Mouse (Mus musculus) right cerebral cortex, adult 18-20 months (tissue): ENCODE measurements around the gene Specc1.
A peak's percentile ranks its signal among the peaks of the same experiment; 100 is the strongest.

Source experiments
- DNase-seq: peaks from one replicate; pipeline ENCODE4 v3.0.0; 2022; ENCODE audit warnings: mixed read lengths

Gene Specc1

DNA sequence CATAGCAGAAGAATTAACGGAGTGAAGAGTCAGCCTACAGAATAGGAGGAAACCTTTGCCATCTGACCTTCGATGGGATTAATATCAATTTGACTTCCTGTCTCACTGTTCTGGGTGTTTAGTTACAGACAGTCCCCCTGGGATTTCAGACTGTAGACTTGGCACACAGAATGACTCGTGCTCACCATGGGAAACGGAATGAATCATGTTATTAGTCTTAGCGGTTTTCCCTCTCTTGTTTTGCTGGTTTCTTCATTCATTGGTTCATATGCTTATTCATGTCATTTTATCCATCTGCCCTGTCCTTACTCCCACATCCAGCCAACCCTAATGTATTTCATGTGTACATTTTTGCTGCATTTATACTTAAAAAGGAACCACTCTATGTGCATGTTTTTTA, 14.3 kb downstream of the Specc1 start:
- DNase-seq: no peak

DNA sequence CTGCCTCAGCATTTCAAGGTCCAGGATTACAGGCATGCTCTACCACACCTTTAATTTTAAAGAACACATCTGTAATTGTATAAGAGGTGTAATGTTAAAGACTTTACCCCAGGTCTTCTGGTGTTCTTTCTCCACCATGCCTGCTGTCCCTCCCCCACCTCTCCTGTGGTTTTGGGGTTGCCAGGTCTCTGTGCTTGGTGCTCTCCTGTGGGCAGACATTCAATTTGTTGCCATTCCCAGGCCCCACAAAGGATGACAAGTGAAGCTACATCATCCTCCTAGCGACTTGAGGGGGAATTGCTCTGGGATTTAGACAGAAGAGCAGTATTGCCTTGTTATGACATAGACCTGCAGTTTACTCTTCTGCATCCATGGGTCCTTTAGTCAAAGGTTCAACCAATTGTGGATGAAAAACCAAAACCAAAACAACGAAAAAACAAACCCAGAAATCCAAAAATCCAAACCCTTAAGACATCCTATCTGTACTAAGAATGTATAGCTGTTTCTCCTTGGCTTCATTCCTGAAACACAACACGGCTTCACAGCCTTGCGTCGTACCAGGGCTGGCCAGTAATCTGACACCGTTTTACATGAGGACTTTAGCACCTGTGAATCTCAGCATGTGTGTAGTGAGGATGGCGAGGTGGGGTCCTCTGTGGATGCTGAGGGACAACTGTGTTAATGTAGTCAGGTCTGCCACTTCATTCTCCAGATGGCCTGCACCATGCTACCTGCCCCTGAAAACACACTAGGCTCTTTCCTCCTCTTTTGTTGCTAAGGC, 15.1 kb downstream of the Specc1 start:
- no peak for DNase-seq

DNA sequence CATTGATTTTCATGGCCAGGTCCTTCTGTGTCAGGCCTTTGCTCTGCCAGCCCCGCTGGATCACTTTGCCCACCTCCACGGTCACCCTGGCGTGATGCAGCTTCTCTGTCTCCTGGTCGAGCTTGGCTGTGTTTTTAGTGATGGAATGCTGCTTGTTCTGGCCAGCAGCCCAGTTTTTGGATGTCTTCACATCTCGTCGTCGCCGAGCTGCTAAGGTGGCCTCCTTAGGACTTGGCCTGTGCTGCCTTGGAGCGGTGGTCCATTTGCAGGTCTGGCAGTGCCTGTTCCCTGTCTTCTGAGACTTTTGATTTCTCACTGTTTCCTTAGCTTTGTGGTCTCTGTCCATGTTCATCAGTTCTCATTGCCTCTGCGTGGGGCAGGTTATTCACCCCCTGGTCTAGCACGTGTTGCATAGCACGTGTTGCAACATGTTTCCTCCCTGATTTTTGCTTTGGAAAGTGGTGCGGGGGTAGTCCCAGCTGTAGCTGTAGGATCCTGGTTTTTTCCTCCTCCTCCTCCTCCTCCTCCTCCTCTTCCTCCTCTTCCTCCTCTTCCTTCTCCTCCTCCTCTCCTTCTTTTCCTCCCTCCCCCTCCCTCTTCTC, 17.6 kb downstream of the Specc1 start:
- DNase-seq: no peak

- DNase-seq: no peak
Observed at GRCm38 (mm10) chr11:61975783-61976182, 19.2 kb downstream of the Specc1 start.

GRCm38 (mm10) chr11:61981285-61981684, 24.7 kb downstream of the Specc1 start:
- no peak for DNase-seq

DNA sequence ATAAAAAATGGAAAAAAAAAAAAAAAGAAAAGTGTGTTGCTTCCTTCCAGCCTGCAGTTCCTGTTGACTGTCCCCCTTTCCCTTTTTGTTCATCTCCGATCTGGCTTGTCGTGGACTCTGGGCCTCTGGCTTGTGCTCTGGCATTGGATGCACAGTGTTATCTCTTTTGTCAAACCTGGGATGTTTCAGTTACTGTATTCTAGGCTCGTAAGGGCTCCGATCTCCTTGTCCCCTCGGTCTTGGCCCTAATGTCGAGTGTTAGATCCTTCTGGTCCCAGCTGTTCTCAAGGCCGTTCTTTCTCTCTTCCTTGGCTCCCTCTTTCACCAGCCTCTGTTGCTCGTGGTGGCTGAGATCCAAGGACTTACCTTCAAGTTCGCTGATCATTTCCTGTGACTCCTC, 26.3 kb downstream of the Specc1 start:
- DNase-seq: no peak

GRCm38 (mm10) chr11:61986939-61987338, 30.4 kb downstream of the Specc1 start:
- no peak for DNase-seq

DNA sequence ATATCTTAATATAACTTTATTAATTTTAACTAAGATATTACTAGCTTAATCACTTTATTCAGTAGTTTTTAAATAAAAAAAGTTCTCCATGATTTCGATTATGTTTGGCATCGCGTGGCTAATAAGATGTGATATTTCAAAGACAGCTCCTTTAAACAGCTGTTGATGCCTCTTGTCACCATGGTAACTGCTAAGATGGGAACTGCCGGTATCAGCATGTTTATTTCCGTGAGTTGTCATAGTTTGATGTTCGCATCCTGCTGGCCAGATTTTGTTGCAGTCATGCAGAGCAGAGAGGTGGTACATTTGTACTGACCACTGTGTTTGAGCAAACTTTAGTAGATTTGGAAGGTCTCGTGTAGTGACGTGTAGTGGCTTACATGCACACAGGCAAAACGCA, 33.1 kb downstream of the Specc1 start:
- no peak for DNase-seq

DNA sequence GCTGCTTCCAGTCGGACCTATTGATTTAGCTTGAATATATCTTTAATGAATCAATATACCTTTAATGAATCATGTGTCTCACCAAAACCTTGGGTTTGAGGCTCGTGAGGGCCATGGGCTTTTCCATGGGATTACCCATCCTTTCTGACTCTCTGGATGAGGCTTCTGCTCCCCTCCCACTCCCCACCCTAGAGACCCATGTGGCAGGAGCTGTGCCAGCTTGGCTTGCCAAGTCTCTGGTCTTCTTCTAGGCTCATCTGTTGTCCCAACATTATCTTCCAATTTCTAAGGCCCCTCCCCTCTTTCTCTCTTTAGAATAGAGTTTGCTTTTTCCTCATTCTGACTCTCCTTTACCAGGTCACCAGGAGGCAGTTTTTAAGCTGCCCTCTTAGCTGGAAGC, 35.0 kb downstream of the Specc1 start:
- no peak for DNase-seq

GRCm38 (mm10) chr11:61992671-61993285, 36.2 kb downstream of the Specc1 start:
- DNase-seq: no peak

GRCm38 (mm10) chr11:61999501-61999900, 42.9 kb downstream of the Specc1 start:
- no peak for DNase-seq

GRCm38 (mm10) chr11:62000099-62000498, 43.5 kb downstream of the Specc1 start:
- no peak for DNase-seq

- no peak for DNase-seq
Observed at GRCm38 (mm10) chr11:62001977-62002376, 45.4 kb downstream of the Specc1 start.

GRCm38 (mm10) chr11:62004881-62005240, 48.3 kb downstream of the Specc1 start:
- no peak for DNase-seq

DNA sequence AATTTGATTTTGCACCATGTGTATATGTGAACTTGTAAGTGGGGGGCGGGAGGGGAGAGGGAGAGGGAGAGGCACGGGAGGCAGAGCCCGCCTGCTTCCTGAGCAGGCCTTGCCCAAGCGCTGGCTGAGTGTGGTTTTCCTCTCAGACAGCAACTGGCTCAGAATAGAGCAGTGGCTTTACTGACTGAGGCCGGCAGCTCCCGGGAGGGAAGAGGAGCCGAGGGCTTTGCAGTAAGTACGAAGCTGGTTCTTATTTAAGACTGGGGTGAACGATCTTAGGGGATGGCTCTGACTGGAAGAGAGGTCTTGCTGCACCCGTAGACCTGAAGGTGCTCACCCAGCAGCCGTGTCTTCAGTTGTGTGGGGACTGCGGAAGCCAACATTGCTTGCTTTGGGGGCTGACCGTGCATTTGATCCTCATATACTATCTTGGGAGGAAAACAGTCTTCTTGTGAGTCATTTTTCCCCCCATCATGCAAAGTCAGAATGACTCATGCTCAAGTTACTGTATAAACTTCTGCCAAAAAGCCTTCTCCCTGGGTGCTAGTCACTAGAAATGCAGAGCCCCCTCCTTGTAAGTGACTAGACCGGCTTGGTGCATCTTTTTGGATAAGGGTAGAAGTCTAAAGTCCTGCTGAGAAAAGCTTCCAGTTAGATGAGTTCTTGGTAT, 48.8 kb downstream of the Specc1 start:
- peak; percentile 70 for DNase-seq

- DNase-seq: no peak
Observed at GRCm38 (mm10) chr11:62005911-62006260, 49.3 kb downstream of the Specc1 start.

- no peak for DNase-seq
Observed at GRCm38 (mm10) chr11:62006680-62007079, 50.1 kb downstream of the Specc1 start.

DNA sequence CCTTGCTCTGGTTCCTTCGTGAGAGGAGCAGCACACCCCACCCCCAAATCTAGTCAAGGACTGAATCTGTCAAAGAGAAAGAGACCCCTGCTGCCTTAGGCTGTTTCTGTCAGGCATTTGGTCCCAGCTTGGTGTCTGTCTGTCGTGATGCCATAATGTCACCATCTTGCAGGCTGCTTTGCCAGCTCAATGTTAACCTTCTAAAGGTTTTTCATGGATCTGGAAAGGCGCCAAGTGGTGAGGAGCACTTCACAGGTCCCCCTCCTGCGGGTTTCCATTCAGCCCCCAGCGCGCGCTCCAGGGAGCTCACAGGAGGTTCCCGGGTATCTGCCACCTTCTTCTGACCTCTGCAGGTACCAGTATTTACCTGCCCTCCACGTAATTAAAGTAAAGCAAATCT, 51.4 kb downstream of the Specc1 start:
- no peak for DNase-seq

DNA sequence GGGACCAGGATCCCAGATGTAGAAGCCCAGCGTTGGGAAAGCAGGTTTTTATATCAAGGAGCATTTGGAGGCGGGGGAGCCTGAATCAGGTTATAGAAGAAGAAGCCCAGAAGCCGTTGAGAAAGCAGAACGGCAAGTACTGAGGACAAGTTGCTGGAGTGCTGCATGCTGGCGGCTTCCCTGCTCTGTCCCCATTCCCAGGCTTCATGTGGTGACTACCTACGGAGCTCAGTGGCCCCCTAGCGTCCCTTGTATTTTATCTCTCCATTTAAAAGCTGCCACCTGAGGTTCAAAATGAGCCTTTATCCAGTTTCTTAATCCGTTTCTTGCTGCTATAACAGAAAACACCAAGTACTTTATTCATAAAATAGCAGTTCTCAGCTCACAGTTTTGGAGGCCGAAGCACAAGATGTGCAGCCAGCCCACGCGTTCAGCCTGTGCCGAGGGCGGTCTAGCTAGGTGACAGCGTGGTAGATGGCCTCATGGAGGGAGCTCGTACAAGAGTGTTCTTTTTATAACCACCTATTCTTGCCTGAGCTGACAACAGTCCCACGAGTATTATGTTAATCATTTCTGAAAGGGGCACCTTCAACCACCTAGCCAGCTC, 54.2 kb downstream of the Specc1 start:
- DNase-seq: peak; percentile 84

DNA sequence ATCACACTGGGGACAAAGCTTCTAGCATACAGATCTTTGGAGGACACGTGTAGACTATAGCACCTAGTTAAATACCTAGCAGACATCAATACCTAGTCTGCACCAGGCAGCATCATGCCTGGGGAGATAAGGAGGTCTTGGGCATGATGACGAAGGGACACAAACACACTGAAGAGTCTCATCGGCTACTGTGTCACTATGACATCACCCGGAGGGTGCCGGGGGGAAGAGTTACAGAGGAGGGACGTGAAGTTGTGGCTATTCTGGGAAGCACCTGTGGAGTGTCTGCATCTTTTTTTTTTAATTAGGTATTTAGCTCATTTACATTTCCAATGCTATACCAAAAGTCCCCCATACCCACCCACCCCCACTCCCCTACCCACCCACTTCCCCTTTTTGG, 55.5 kb downstream of the Specc1 start:
- no peak for DNase-seq

- DNase-seq: no peak
Observed at GRCm38 (mm10) chr11:62013449-62013848, 56.9 kb downstream of the Specc1 start.

DNA sequence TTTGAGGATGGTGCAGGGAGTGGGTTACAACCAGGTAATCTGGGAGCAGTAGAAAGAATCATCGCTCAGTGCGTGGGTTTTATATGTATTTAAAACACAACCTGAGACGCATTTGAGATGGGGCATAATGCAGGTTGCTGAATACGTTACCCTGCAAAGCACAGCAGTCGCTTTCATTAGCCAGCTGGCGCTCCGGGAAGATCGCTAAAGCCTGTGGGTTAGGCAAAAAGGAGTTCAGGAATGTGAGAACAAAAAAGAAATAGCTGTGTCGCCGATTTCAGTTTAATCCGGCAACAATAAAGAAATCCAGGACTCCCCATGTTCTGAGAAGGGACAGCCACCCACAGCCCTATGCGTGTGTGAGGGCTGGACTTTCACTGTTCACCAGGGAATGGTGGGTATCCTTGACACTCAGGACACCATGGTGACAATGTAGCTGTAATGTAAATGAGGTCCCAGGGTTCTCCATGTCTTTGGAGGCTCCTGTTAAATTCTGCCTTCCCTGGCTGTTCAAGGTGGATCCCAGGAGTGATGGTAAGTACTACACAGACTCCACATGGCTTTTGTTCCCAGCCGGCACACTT, 58.6 kb downstream of the Specc1 start:
- DNase-seq: no peak

- no peak for DNase-seq
Observed at GRCm38 (mm10) chr11:62016985-62017384, 60.4 kb downstream of the Specc1 start.
